Mouse (Mus musculus) spleen, adult 2 months (tissue): ENCODE results near the gene Ms4a4c. TPM values are rescaled to one million over a fixed set of nuclear protein-coding genes. Genes with fewer than 3 reads are reported as not detected.
"Not testable (repeated sequence)": the region's sequence is repeated elsewhere in the genome, so short reads cannot be mapped to it uniquely, and the experiment has no call there.

Experiments
- DNase-seq, 2 experiments: peaks; one replicate each; pipeline versions ENCODE4 v3.0.0 to v3.0.0-alpha.2; 2012 to 2021; ENCODE audit warnings: low spot score in 2 of 2, low read depth in 1 of 2
- H3K27ac ChIP-seq: fragments of 200-500 bp; 2 replicates; pipeline ENCODE4 v1.5.1; 2012; ENCODE audit warnings: low read length, inconsistent platforms; ENCODE audit not compliant: insufficient read depth
- H3K27me3 ChIP-seq: fragments of 200-500 bp; 2 replicates; pipeline ENCODE4 v1.6.1; 2012; ENCODE audit warnings: mild to moderate bottlenecking, moderate library complexity, low read length, inconsistent platforms; ENCODE audit not compliant: control insufficient read depth, insufficient read depth
- H3K36me3 ChIP-seq: fragments of 200-500 bp; 2 replicates; pipeline ENCODE4 v1.6.1; 2012; ENCODE audit warnings: mild to moderate bottlenecking, low read length, inconsistent platforms; ENCODE audit not compliant: control insufficient read depth, insufficient read depth
- H3K4me1 ChIP-seq: fragments of 200-500 bp; 2 replicates; pipeline ENCODE4 v1.6.1; 2011; ENCODE audit warnings: inconsistent platforms; ENCODE audit not compliant: control insufficient read depth, insufficient read depth, insufficient read length
- H3K4me3 ChIP-seq: fragments of 200-500 bp; 2 replicates; pipeline ENCODE4 v1.5.1; 2011; ENCODE audit warnings: mild to moderate bottlenecking, inconsistent platforms; ENCODE audit not compliant: insufficient read depth, insufficient read length; ENCODE audit errors: extremely low read depth
- CTCF ChIP-seq: fragments of 200-500 bp; IDR thresholded peaks from 2 replicates; pipeline ENCODE4 v1.5.1; 2011; ENCODE audit warnings: mild to moderate bottlenecking, inconsistent platforms; ENCODE audit not compliant: insufficient read depth, insufficient read length, insufficient replicate concordance; ENCODE audit errors: extremely low read depth
- POLR2A ChIP-seq: fragments of 200-500 bp; IDR thresholded peaks from 2 replicates; pipeline ENCODE4 v1.6.1; 2011; ENCODE audit warnings: low read depth, low read length, inconsistent platforms
- WGBS: fragments of 180-500 bp; shearing (Covaris S2); methylation state at CpG from one replicate; pipeline ENCODE4 v1.1.7; 2018; 5-methylcytosine and 5-hydroxymethylcytosine counted together
- polyA plus RNA-seq: library from polyadenylated mRNA; depleted of rRNA; stranded (reverse); fragments of >200 nt; gene quantifications from 2 replicates; pipeline ENCODE4 v1.2.3, GENCODE M21; 2012; rRNA removed

Ms4a4c gene
- polyA plus RNA-seq, 1 experiment, result 9.4 TPM

DNA sequence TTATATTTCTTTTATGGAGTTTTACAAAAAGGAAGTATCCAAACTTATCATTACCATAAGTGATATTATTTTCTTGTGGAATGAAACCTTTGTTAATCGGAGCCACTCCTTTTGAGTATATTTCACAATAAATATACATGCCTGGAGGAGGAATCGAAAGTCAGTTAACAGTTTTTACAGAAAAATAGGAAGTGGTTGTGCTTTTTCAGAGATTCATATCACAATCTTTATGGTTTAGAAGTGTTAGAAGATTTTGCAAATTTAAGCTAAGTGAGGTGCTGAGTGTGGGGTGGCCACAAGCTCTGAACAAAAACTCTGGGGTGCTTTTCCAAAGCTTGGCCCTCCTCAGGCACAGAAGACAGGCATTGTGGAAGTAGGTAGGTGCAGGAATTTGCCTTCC, 42.7 kb downstream of the Ms4a4c start:
- Histone ChIP-seq H3K4me1 (peaks cover 2% of the 10 kb centered on the region), H3K27me3 (no peaks in the 10 kb centered on the region), H3K36me3 (no peaks in the 10 kb centered on the region), H3K27ac (peak overlapping the region; percentile 88), H3K4me3 (peak overlapping the region; percentile 28)
- 5% methylated on average over 2 of the region's 2 CpGs for WGBS
- TF ChIP-seq CTCF (no peak), POLR2A (no peak)
- no peak for DNase-seq

DNA sequence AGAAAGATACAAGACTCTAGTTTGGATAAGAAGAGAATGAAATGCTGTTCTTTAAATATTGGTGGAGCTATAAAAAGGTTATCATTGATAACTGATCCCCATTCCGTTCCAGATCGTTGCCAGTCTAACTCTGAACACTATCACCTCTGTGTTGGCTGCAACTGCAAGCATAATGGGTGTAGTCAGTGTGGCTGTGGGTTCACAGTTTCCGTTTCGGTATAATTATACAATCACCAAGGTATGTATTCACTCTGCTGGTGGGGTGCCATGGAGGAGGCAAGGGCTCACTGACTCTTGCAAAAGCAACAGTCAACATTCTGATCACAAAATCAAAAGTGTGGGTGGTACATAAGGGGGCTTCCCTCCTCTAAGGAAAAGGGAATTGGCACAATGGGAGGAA, 54.5 kb downstream of the Ms4a4c start:
- not testable (repeated sequence) for H3K27ac ChIP-seq, H3K4me3 ChIP-seq, H3K27me3 ChIP-seq, H3K4me1 ChIP-seq, DNase-seq, H3K36me3 ChIP-seq
- 64% methylated on average over 4 of the region's 4 CpGs for WGBS

DNA sequence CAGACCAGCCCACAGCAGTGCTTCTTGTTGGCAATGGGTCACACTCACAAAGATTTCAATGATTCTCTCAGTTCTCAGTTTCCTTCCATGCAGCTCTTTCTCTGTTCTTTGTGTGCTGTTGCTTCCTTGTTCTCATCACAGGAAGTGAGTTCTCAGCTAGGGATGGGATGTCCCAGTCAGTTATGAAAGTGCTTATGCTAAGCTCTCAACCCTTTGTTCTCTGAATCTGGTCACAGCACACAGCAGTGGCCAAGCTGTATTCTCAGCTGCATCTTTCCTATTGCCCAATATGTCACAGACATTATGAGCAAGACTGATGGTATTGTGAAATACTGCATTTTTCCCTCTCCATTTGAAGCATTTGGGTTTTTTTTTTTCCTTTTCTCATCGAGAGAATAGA, 60.2 kb downstream of the Ms4a4c start:
- not testable (repeated sequence) for H3K27ac ChIP-seq, DNase-seq, H3K36me3 ChIP-seq, H3K27me3 ChIP-seq, H3K4me3 ChIP-seq
- H3K4me1 ChIP-seq, result peaks cover 14% of the 10 kb centered on the region; the same call in 1 of the 2 replicates
- 0% methylated on average over 1 of the region's 1 CpGs for WGBS

DNA sequence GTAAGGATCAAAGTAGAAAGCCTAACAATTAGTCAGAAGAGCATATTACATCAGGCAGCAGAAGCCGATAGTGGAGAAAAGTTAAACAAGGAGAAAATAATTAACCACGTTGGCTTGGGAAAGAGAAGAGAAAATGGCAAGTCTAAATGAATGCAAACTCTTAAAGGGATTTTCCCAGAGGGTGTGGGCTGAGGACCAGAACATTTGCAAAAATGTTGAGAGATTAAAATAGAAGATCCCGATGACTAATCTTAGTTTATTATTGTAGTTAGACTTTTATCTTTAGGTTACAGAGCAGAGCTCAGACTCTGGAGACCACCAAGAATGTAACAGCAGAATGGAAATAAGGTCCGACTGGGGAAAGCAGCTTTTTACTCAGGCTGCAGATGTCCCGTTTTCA, 61.9 kb downstream of the Ms4a4c start:
- 71% methylated on average over 5 of the region's 5 CpGs for WGBS
- no peak overlapping the region for H3K4me3 ChIP-seq
- H3K27me3 ChIP-seq, result no peaks in the 10 kb centered on the region
- peaks cover 14% of the 10 kb centered on the region for H3K4me1 ChIP-seq
- H3K27ac ChIP-seq, result no peak overlapping the region
- no peaks in the 10 kb centered on the region for H3K36me3 ChIP-seq
- no peak for TF ChIP-seq POLR2A
- no peak for TF ChIP-seq CTCF
- no peak for DNase-seq

DNA sequence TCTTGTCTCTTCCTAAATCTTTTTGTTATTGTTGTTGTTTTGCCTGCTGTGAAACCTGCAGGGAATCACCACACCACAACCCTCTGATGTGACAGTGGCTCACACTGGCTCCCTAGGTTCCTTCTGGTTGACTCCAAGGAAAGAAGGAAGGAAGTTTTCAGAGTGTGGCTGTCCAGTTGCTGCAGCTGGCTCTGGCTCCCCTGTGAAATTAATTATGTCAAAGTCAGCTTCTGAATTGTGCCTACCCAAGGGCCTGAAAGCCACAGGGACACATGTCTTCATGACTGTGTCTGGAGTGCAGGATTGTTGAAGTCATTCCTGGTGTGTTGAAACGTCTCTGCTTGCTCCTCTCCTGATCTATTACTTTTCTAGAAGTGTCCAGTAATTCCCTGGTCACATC, 63.8 kb downstream of the Ms4a4c start:
- not testable (repeated sequence) for H3K27ac ChIP-seq, H3K36me3 ChIP-seq, H3K4me3 ChIP-seq, DNase-seq, H3K27me3 ChIP-seq
- H3K4me1 ChIP-seq, result peaks cover 14% of the 10 kb centered on the region
- WGBS, result 49% methylated on average over 1 of the region's 1 CpGs

DNA sequence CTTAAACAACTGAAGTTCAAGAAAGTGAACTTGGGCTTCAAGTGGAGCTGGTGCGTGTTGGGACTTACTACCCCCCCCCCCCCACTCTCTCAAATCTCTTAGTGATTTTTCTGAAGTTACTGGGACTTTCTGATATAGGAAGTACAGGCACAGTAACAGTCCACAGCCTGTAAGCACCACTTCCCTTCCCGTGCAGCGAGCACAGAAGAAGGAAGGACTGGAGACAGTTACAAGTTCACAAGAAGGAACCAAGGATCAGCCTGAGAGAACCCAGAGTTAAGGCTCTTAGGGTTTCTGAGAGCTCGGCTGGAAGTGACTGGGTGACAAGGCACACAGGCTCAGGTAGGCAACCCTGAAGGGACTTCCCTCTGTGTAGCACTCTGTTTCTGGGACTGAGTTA, 64.6 kb downstream of the Ms4a4c start, which contains the start of gene Ms4a6c:
Gene Ms4a6c (plus strand): TSS at position 152 of the 400 bp plus-strand sequence.
- H3K27me3 ChIP-seq, result not testable (repeated sequence)
- H3K27ac ChIP-seq, result peak within 1 kb of the TSS; percentile 21; the same call in 1 of the 2 replicates

More for the DNA sequence above, 64.6 kb downstream of the Ms4a4c start, which contains the start of gene Ms4a6c:
- peaks cover 14% of the 10 kb centered on the region for H3K4me1 ChIP-seq
- H3K36me3 ChIP-seq, DNase-seq, H3K4me3 ChIP-seq: not testable (repeated sequence)
- 5% methylated on average over 4 of the region's 4 CpGs for WGBS

Other genes starting within 250 kb of the Ms4a4c start
- gene 1700025F22Rik, start 239.4 kb upstream of the Ms4a4c start, polyA plus RNA-seq, result not detected in 2 replicates
- not detected in 2 replicates for gene Ms4a13, start 208.0 kb upstream of the Ms4a4c start, polyA plus RNA-seq
- not detected in 2 replicates for gene Ms4a12, start 172.3 kb upstream of the Ms4a4c start, polyA plus RNA-seq
- gene Ms4a1, start 138.5 kb upstream of the Ms4a4c start, polyA plus RNA-seq, result 28.9 and 38.4 TPM in 2 replicates
- gene Ms4a5, start 120.9 kb upstream of the Ms4a4c start, polyA plus RNA-seq, result not detected in 2 replicates
- 0.15 and 0.48 TPM in 2 replicates for gene Ms4a14, start 90.3 kb upstream of the Ms4a4c start, polyA plus RNA-seq
- 2.1 and 7.5 TPM in 2 replicates for gene Ms4a7, start 68.6 kb upstream of the Ms4a4c start, polyA plus RNA-seq
- gene Ms4a4a, start 29.2 kb upstream of the Ms4a4c start, polyA plus RNA-seq, result 0.45 and 0.83 TPM in 2 replicates
- 44.9 and 62.0 TPM in 2 replicates for gene Ms4a4b, start 38.8 kb downstream of the Ms4a4c start, polyA plus RNA-seq
- gene Ms4a6c, start 64.6 kb downstream of the Ms4a4c start, polyA plus RNA-seq, result 8.9 and 12.2 TPM in 2 replicates
- 35.9 and 38.1 TPM in 2 replicates for gene Gm8369, start 81.2 kb downstream of the Ms4a4c start, polyA plus RNA-seq
- 27.9 and 34.8 TPM in 2 replicates for gene Ms4a6b, start 111.7 kb downstream of the Ms4a4c start, polyA plus RNA-seq
- gene Ms4a4d, start 132.0 kb downstream of the Ms4a4c start, polyA plus RNA-seq, result 8.6 and 10.2 TPM in 2 replicates
- 2.1 and 3.9 TPM in 2 replicates for gene Ms4a6d, start 200.1 kb downstream of the Ms4a4c start, polyA plus RNA-seq
- gene Ms4a2, start 218.9 kb downstream of the Ms4a4c start, polyA plus RNA-seq, result 0.12 and 0.14 TPM in 2 replicates
- 1.2 and 1.7 TPM in 2 replicates for gene Ms4a3, start 236.1 kb downstream of the Ms4a4c start, polyA plus RNA-seq